Mouse (Mus musculus): ENCODE measurements around the gene 1700092M07Rik. TPM values are rescaled to one million over a fixed set of nuclear protein-coding genes. Genes with fewer than 3 reads are reported as not detected.

The 1700092M07Rik gene
- polyA plus RNA-seq (2015; fragmentation: Nextera tagmentation; extraction: Ambion mirVana), result 2.5 and 2.8 TPM in 2 replicates

DNA sequence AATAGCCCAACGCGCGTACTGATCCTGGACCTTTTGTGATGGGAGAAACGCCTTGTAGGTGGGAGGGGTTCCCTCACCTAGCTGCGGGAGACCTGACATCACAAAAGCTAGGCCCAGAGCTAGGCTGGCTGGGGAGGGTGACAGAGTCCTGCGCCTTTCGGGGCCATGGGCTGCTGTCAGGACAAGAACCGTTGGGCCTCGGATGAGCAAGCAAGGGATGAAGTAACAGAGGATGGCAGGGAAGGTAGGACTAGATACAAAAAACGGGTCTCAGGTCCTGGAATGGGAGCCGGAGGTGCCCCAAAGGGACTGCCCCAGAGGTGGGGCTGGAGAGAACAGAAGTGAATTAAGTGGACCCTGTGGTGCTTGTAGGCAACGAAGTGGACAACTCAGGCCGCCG, at the start of gene 1700092M07Rik:
Gene 1700092M07Rik (plus strand): TSS at position 116 of the 400 bp plus-strand sequence.
- 58% methylated on average over 14 of the region's 14 CpGs for WGBS

DNA sequence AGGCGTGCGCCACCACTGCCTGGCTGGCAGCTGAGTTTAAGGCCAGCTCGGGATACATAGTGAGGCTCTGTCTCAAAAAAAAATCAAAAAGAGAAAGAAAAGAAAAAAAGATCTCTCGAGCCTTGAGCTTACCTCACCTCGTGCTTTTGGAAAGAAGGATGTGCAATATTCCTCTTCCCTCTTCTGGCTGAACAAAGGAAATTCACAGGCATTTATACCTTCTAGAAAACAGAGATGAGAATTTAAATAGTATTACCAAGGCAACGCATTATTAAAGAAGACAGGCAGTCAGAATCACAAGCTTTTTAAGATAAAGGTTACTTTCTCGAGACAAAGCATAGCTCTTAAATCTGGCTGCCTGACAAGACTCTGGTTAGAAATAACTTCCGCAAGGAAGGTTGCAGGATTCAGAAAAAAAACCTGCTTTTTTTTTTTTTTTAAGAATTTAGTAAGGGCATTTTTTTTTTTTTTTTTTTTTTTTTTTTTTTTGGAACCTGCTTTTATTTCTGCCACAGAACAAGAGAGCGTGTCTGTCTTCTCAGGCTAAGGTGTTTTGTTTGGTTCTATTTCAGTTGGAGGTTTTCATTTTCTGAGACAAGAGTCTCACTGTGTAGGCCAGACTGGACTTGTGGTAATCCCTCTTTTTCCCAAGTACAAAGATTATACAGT, 48.5 kb upstream of the 1700092M07Rik start:
- Histone ChIP-seq H3K9ac (replicated peaks; ENCODE audit: low read depth, low read length) (no peak overlapping the region), H3K27ac (ENCODE audit: low read length) (peak overlapping the region; percentile 82), H3K9me3 (ENCODE audit: control insufficient read depth, low read length) (no peaks in the 10 kb centered on the region), H3K36me3 (ENCODE audit: control insufficient read depth, insufficient read depth) (no peaks in the 10 kb centered on the region), H3K27me3 (replicated peaks; ENCODE audit: control insufficient read depth, insufficient read depth, low read length) (no peaks in the 10 kb centered on the region), H3K4me2 (ENCODE audit: low read length) (no peak overlapping the region), H3K4me1 (replicated peaks; ENCODE audit: control insufficient read depth, insufficient read depth, low read length) (no peaks in the 10 kb centered on the region), H3K4me3 (replicated peaks; ENCODE audit: low read length) (no peak overlapping the region)
- peak; percentile 76 for ATAC-seq
- 32% methylated on average over 9 of the region's 9 CpGs for WGBS

More for the DNA sequence above, at the start of gene 1700092M07Rik:
- Histone ChIP-seq H3K4me3 (replicated peaks; ENCODE audit: low read length) (peak within 1 kb of the TSS; percentile 93), H3K4me2 (ENCODE audit: low read length) (peak within 1 kb of the TSS; percentile 58), H3K36me3 (ENCODE audit: control insufficient read depth, insufficient read depth) (peaks cover 11% of the 10 kb centered on the region), H3K27me3 (replicated peaks; ENCODE audit: control insufficient read depth, insufficient read depth, low read length) (no peaks in the 10 kb centered on the region), H3K9ac (replicated peaks; ENCODE audit: low read depth, low read length) (peak within 1 kb of the TSS; percentile 85), H3K4me1 (replicated peaks; ENCODE audit: control insufficient read depth, insufficient read depth, low read length) (peaks cover 28% of the 10 kb centered on the region), H3K9me3 (ENCODE audit: control insufficient read depth, low read length) (no peaks in the 10 kb centered on the region), H3K27ac (ENCODE audit: low read length) (peak within 1 kb of the TSS; percentile 96)
- no peak; the same call in 1 of the 2 replicates for ATAC-seq

DNA sequence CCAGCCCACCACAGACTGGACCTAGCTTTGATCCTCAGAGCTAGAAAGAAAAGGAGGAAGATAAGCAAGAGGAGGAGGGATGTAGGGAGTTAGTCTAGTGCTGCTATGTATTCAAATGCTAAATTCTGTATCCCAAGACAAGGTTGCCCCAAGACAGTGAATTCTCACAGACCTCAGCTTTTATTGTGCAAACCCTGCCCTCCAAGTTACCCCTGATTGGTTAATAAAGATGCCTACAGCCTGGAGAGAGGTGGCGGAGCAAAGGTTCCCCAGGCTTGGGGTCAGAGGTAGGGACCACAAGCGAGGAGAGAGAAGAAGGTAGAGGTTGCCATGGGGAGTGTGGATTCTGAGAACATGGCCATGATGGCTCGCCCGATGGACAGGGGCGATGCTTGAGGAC, 47.8 kb upstream of the 1700092M07Rik start:
- H3K9ac ChIP-seq (replicated peaks; ENCODE audit: low read depth, low read length), result no peak overlapping the region
- no peak overlapping the region for H3K4me3 ChIP-seq (replicated peaks; ENCODE audit: low read length)
- no peaks in the 10 kb centered on the region for H3K36me3 ChIP-seq (ENCODE audit: control insufficient read depth, insufficient read depth)
- no peaks in the 10 kb centered on the region for H3K4me1 ChIP-seq (replicated peaks; ENCODE audit: control insufficient read depth, insufficient read depth, low read length)
- no peaks in the 10 kb centered on the region for H3K27me3 ChIP-seq (replicated peaks; ENCODE audit: control insufficient read depth, insufficient read depth, low read length)
- peak overlapping the region; percentile 68 for H3K27ac ChIP-seq (ENCODE audit: low read length)
- no peak overlapping the region for H3K4me2 ChIP-seq (ENCODE audit: low read length)
- ATAC-seq, result no peak
- 71% methylated on average over 5 of the region's 5 CpGs for WGBS
- no peaks in the 10 kb centered on the region for H3K9me3 ChIP-seq (ENCODE audit: control insufficient read depth, low read length)

DNA sequence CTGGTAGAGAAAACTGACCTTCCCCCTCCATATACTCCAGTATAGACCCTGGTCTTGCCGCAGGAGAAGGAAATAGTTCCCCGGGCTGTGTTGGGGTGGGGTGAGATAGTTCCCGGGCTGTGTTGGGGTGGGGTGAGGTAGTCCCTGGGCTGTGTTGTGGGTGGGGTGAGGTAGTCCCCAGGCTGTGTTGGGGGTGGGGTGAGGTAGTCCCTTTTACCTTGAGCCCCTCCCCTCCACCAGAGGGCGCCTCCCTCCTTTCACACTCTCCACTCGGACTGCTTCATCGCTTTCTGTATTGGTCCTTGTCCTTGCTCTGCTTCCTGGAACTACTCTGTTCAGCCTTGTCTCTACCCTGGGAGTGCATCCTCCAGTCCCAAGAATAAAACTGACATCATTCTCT, 45.2 kb upstream of the 1700092M07Rik start:
- no peak overlapping the region for H3K27ac ChIP-seq (ENCODE audit: low read length)
- 57% methylated on average over 5 of the region's 6 CpGs for WGBS
- H3K4me1 ChIP-seq (replicated peaks; ENCODE audit: control insufficient read depth, insufficient read depth, low read length), result no peaks in the 10 kb centered on the region
- no peak for ATAC-seq
- no peak overlapping the region for H3K4me2 ChIP-seq (ENCODE audit: low read length)
- H3K36me3 ChIP-seq (ENCODE audit: control insufficient read depth, insufficient read depth), result no peaks in the 10 kb centered on the region
- no peak overlapping the region for H3K4me3 ChIP-seq (replicated peaks; ENCODE audit: low read length)
- H3K9me3 ChIP-seq (ENCODE audit: control insufficient read depth, low read length), result no peaks in the 10 kb centered on the region
- H3K9ac ChIP-seq (replicated peaks; ENCODE audit: low read depth, low read length), result no peak overlapping the region
- H3K27me3 ChIP-seq (replicated peaks; ENCODE audit: control insufficient read depth, insufficient read depth, low read length), result no peaks in the 10 kb centered on the region

DNA sequence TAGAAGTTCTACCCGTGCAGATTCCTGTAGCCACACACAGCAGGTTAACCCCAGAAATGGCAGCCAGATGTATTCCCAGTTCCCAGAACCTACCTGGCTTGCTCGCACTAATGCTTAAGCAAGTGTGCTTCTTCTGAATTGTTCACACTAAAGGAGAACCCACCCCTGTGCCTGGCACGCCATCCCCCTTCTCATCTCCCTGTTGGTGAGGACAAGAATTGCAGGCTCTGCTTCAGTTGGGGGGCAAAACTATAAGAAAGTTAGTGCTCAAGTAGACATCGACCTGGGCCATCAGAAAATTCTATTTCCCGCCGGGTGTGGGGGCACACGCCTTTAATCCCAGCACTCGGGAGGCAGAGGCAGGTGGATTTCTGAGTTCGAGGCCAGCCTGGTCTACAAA, 40.9 kb upstream of the 1700092M07Rik start:
- H3K4me1 ChIP-seq (replicated peaks; ENCODE audit: control insufficient read depth, insufficient read depth, low read length), result no peaks in the 10 kb centered on the region
- no peak overlapping the region for H3K4me3 ChIP-seq (replicated peaks; ENCODE audit: low read length)
- no peak overlapping the region for H3K27ac ChIP-seq (ENCODE audit: low read length)
- H3K9me3 ChIP-seq (ENCODE audit: control insufficient read depth, low read length), result no peaks in the 10 kb centered on the region
- no peaks in the 10 kb centered on the region for H3K27me3 ChIP-seq (replicated peaks; ENCODE audit: control insufficient read depth, insufficient read depth, low read length)
- H3K4me2 ChIP-seq (ENCODE audit: low read length), result no peak overlapping the region
- 81% methylated on average over 9 of the region's 9 CpGs for WGBS
- no peak overlapping the region for H3K9ac ChIP-seq (replicated peaks; ENCODE audit: low read depth, low read length)
- ATAC-seq, result no peak
- no peaks in the 10 kb centered on the region for H3K36me3 ChIP-seq (ENCODE audit: control insufficient read depth, insufficient read depth)

DNA sequence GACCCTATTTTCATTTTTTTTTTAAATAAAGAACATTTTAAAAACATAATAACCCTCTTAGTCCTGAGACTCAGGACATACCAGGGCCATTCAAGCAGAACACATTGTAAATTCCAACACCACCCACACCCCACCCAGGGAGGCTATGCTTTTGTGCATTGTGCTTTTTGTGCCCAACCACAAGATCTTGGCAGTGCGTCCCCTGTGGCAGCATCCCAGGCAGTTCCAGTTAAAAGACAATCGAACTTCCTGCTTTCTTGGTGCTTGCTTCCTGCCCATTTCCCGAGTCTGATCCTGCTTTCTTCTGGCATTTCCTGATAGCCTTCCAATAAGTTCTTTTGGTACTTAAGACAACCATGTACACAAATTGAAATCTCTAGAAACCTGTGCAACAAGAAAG, 38.1 kb upstream of the 1700092M07Rik start:
- Histone ChIP-seq H3K9me3 (ENCODE audit: control insufficient read depth, low read length) (no peaks in the 10 kb centered on the region), H3K27ac (ENCODE audit: low read length) (no peak overlapping the region), H3K4me2 (ENCODE audit: low read length) (no peak overlapping the region), H3K36me3 (ENCODE audit: control insufficient read depth, insufficient read depth) (peaks cover 5% of the 10 kb centered on the region), H3K27me3 (replicated peaks; ENCODE audit: control insufficient read depth, insufficient read depth, low read length) (no peaks in the 10 kb centered on the region), H3K4me3 (replicated peaks; ENCODE audit: low read length) (no peak overlapping the region), H3K9ac (replicated peaks; ENCODE audit: low read depth, low read length) (no peak overlapping the region), H3K4me1 (replicated peaks; ENCODE audit: control insufficient read depth, insufficient read depth, low read length) (no peaks in the 10 kb centered on the region)
- ATAC-seq, result no peak
- 55% methylated on average over 3 of the region's 3 CpGs for WGBS

DNA sequence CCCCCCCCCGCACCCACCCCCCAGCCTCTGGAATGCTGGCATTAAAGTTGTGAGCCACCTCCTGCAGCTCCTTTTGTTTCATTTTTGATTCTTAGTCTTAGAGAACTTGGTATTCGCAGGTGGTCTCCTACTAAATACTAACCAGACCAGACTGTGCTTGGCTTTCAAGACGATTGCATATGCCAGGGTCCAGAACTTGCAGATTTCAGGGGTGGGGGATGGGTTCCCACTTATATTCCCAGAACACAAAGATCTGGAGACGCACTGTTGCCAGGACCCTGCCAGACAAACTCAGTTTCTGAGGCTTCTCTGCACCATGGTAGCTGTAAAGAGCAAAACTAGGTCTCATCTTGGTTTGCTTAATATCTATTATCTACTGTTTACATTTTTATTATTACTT, 36.9 kb upstream of the 1700092M07Rik start:
- no peak overlapping the region for H3K27ac ChIP-seq (ENCODE audit: low read length)
- WGBS, result 43% methylated on average over 4 of the region's 4 CpGs
- H3K36me3 ChIP-seq (ENCODE audit: control insufficient read depth, insufficient read depth), result peaks cover 16% of the 10 kb centered on the region

DNA sequence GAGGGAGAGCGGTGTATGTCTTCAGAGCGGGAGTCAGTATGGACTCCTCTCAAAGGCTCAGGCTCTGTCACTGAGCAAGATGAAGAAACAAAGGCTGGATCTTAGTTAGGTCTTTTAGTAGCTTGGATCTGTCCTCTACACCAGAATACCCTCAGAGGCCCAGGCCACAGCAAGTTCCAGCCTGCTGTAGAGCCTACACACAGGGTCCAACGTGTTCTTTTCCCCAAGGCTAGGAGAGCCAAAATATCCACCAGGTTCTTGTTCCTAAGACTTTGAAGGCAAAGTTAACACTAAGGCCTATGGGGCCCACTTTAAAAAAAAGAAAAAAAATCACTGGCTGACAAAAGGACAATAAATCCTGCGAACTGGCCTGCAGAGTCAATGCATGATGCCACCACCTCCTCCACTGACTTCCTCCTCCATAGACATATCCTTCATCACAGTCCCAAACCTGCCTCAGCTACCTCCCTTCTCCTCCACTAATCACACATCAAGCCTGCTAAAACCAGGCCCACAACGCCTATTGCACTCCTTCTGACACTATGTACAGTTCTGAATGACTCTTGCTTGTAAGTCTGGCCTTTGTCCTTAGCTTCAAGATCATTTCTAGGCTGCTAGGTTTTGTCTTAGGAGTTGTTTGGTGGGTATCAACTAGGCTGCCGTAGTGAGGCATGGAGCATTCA, 35.4 kb upstream of the 1700092M07Rik start:
- no peak for ATAC-seq
- H3K4me2 ChIP-seq (ENCODE audit: low read length), result no peak overlapping the region
- peaks cover 3% of the 10 kb centered on the region; the same call in 1 of the 2 replicates for H3K4me1 ChIP-seq (replicated peaks; ENCODE audit: control insufficient read depth, insufficient read depth, low read length)
- no peaks in the 10 kb centered on the region for H3K9me3 ChIP-seq (ENCODE audit: control insufficient read depth, low read length)
- peaks cover 29% of the 10 kb centered on the region for H3K36me3 ChIP-seq (ENCODE audit: control insufficient read depth, insufficient read depth)
- H3K4me3 ChIP-seq (replicated peaks; ENCODE audit: low read length), result no peak overlapping the region
- 72% methylated on average over 6 of the region's 6 CpGs for WGBS
- H3K27ac ChIP-seq (ENCODE audit: low read length), result no peak overlapping the region
- no peak overlapping the region for H3K9ac ChIP-seq (replicated peaks; ENCODE audit: low read depth, low read length)
- H3K27me3 ChIP-seq (replicated peaks; ENCODE audit: control insufficient read depth, insufficient read depth, low read length), result no peaks in the 10 kb centered on the region

More for the DNA sequence above, 36.9 kb upstream of the 1700092M07Rik start:
- no peak for ATAC-seq
- no peak overlapping the region for H3K4me2 ChIP-seq (ENCODE audit: low read length)
- H3K4me1 ChIP-seq (replicated peaks; ENCODE audit: control insufficient read depth, insufficient read depth, low read length), result no peaks in the 10 kb centered on the region
- no peak overlapping the region for H3K9ac ChIP-seq (replicated peaks; ENCODE audit: low read depth, low read length)
- no peak overlapping the region for H3K4me3 ChIP-seq (replicated peaks; ENCODE audit: low read length)
- H3K27me3 ChIP-seq (replicated peaks; ENCODE audit: control insufficient read depth, insufficient read depth, low read length), result no peaks in the 10 kb centered on the region
- no peaks in the 10 kb centered on the region for H3K9me3 ChIP-seq (ENCODE audit: control insufficient read depth, low read length)

DNA sequence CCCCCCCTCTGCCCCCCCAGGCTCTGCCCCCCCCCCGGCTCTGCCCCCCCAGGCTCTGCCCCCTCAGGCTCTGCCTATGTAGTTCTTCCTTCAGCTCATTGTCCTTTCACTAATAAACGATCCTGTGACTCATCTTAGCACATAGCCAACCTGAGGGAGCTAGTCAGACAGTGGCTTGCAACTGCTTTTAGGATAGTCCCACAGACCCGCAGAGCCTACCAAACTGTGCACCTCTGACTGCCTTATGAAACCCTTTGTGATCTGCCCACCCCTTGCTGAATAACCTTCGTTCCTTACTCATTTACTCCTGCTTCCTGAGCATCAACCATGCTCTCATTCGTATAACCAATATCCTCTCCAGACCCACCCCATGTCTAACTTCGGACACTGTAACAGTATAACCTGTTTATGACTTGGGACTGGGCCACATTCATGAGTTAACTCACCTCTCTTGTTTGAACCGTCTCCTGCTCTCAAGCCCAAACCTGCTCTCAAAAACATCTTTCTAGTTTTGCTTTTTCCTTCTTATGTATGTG, 34.3 kb upstream of the 1700092M07Rik start:
- Histone ChIP-seq H3K27ac (ENCODE audit: low read length) (no peak overlapping the region), H3K4me3 (replicated peaks; ENCODE audit: low read length) (no peak overlapping the region), H3K36me3 (ENCODE audit: control insufficient read depth, insufficient read depth) (peaks cover 31% of the 10 kb centered on the region), H3K27me3 (replicated peaks; ENCODE audit: control insufficient read depth, insufficient read depth, low read length) (no peaks in the 10 kb centered on the region), H3K9ac (replicated peaks; ENCODE audit: low read depth, low read length) (no peak overlapping the region), H3K4me1 (replicated peaks; ENCODE audit: control insufficient read depth, insufficient read depth, low read length) (peaks cover 12% of the 10 kb centered on the region), H3K9me3 (ENCODE audit: control insufficient read depth, low read length) (no peaks in the 10 kb centered on the region), H3K4me2 (ENCODE audit: low read length) (no peak overlapping the region)
- WGBS, result 87% methylated on average over 7 of the region's 7 CpGs
- no peak for ATAC-seq
